Mouse (Mus musculus) cerebellum, adult 8-10 months (tissue): Measurements from ENCODE around the gene Mapk13.
A peak's percentile ranks its signal among the peaks of the same experiment; 100 is the strongest.

Experiments
- DNase-seq: peaks from one replicate; pipeline ENCODE4 v3.0.0; 2022

The Mapk13 gene

DNA sequence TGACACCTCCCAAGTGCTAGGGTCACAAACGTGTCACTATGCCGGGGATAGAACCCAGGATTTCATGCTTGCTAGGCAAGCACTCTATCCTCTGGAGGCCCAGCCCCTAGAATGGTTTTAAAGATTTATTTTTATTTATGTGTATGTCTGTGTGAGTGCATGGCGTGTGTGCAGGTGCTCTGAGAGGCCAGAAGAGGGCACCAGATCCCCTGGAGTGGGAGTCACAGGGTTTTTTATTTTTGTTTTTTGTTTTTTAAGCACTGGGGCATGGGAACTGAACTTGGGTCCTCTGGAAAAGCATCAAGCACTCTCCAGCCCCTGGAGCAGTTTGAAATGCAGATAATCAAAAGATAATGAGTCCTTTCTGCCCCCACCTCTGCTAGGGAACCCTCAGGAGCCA lies 7.7 kb downstream of the Mapk13 start:
- DNase-seq = no peak

DNA sequence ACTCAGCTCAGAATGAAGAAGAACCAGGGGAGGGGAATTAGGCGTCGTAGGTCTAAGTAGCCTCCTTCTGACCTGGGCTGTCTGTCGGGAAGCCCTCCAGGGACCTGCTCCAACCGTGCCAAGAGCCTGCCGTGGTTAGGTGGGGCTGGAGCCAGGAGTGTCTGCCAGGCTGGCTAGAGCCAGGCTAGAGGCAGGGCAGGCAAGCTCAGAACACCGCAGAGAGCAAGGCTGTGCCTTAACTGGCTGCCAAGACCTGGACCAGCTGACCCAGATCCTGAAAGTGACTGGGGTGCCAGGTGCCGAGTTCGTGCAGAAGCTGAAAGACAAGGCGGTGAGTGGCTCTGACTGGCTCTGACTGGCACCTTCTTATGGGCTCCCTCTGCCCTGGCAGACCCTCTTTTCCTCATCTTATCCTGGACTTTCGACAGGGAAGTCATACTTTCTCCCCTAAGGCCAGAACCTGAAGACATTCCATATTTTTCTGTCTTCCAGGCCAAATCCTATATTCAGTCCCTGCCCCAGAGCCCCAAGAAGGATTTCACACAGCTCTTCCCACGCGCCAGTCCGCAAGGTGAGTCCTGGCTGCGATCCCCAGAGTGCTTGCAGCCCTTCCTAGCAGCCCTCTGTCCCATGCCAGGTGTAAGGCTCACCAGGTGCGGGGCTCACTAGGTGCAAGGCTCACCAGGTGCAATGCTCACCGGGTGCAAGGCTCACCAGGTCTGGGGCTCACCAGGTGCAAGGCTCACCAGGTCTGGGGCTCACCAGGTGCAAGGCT lies 8.3 kb downstream of the Mapk13 start:
- DNase-seq = peak; percentile 94

DNA sequence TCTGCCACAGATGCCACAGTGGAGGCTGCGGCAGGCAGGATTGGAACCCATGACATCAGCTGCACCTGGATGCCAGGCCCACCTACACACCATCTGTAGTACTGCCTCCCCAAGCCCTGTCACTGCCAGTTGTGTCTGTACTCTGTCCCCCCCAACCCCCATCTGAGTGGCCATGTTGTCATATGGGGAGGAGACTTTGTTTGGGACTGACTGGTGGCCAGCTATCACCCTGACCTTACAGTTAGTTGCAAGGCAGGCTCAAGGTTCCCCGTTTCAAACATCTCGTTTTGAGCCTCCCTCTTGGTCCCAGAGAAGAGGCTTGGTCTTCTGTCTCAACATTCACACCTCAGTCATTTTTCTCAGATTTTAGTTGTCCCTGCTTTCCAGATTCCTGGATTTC lies 10.6 kb downstream of the Mapk13 start:
- no peak for DNase-seq

DNA sequence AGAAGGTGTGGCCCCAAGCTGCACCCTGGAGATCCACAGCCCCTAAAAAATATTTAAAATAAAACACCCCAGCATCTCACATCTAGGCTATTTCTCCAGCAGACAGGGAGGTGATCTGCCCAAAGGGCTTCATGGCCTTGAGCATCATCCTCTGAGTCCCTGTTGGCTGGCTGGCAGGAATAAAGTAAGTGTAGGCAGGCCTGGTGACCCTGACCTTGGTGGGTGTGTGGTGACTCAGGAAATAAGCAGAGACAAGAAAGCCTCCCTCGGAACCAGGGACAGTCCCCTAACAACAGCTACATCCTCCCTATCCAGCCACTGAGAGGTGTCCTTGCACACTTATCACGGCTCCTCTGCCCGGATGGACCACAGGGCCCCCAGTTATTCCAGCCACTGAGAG lies 11.7 kb downstream of the Mapk13 start:
- DNase-seq = no peak

DNA sequence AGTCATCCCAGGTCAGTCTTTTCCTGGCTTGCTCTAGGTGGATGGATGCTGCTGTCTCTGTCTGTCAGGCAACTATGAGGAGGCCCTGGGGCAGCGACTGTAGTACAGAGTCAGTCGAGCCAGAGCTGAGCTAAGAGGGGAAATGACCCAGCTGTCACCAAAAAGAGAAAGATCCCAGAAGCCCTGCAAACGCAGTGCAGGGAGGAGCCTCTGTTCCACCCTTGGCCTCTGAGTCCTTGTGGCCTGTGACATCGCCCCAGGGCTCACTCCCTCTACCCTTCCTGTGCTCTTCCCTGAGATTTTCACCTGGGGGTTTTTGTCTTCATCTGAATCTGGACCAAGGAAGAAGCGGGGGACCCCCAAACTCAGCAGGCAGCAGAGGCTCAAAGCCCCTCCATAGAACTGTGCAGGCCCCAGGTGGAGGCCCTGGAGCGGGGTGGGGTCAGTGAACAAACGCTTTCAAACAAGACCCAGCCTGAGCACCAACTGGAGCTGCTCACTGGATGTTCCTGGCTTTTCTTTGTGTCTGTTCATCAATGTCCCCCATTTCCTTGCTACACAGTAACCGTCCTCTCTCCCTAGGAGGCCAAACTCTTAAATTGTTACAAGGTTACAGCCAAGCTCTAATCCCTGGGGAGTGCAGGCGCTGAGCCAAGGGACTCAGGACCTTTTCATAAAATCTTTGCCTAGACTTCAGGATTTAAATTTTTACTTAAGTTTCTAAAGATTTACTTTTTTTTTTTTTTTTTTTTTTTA lies 12.4 kb downstream of the Mapk13 start:
- DNase-seq = no peak

DNA sequence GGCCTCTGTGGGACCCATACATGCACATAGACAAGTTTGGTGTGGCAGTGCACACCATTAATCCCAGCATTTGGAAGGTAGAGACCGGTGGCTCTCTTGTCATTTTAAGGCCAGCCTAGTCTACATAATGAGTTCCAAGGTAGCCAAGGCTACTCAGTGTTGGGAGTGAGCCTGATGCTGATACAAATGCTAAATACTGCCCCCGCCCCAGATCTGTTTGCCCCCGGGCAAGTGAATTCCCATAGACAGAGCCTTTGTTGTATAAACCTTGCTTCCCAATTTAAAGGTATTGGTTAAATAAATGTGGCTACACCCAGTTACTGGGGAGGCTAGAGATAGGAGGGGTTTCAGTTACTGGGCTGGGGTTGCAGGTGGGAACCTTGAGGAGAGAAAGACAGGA lies 15.9 kb downstream of the Mapk13 start:
- DNase-seq = no peak

DNA sequence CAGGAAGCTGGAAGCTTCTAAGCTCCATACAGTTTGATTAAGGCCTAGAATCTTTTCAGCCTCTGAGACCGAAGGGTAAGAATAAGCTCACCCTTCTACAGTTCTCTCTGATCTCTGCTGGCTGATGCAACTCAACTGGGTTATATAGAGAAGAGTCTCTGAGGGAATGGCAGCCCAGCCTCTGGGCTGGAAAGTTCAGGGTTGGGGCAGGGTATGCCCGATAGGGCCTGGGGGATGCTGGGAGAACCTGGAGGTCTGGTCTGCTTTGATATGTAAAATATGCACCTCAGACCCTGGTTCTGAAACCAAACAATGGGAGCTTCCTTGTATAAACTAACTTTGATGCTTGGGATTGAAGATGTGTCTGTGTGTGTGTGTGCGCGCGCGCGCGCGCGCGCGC lies 18.4 kb downstream of the Mapk13 start:
- no peak for DNase-seq

DNA sequence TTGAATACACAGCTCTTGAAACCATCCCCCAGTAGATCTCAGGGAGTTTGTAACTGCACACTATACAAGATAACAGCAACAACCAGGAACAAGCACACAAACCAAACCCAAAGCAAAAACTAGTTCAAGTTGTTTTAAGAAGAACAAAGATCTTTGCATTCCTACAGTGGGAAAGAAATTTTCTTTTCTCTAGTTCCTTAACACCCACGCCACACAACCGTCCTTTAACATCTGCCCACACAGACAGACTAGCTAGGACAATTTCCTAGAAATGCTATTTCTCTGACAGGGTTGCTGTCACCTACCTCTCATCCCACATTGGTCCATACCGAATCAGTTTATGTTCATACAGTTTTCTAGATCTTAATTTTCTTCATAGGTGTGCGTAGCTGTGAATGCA lies 27.9 kb downstream of the Mapk13 start:
- DNase-seq = no peak

DNA sequence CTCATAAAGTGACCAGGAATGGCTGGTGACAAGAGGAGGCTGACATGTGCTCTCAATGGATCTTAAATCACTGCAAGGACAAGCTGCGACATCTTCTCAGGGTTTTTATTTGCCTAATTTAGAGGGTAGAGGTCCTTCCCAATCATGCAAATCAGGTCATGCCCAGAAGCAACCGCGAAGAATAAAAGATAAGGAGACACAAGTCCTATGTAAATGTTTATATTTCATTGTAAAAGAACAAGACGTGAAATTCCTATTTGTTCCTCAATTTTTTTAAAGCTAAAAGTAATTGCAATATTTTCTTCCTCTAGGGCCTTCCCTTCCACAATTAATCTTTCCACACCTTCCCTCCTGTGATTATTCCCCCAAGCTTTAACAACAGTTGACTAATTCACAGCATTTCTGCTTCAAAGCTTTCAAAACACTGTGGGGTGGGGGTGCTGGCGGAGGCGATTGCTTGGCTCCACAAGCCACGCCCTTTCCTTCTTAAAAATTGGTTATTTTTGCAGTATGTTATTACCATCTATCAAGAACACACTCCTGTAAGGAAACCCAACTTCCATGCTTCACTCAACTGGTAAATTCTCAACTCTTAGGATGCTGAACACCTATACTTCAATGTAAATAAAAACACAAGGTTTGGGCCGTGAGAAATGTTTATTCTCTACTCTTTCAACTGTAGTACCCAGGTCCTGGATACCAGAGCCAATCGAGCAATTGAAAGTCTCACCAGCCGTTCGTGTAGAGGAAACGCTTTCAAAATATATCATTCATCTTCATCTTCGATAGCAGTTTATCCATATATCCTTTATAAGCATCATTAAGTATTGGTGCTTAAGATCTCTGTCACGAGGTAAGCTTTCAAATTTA lies 30.4 kb downstream of the Mapk13 start:
- DNase-seq = no peak

DNA sequence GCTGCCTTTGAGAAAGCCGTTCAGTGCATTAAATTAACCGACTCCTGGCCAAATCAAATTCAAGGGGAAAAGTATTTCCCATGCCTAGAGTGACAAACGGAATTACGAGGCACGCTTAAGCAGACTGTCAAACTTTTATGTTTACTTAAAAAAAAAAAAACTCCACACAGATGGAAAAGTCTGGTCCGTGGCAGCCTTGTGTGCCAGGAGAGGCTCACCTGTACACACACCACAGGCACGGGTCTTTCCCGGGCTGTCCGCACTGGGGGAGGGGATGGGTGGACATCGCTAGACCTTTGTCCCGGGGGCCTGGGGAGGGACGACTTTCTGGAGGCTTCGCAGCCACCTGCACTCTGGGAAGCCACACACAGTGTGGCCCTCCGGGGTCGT lies 31.2 kb downstream of the Mapk13 start:
- no peak for DNase-seq

DNA sequence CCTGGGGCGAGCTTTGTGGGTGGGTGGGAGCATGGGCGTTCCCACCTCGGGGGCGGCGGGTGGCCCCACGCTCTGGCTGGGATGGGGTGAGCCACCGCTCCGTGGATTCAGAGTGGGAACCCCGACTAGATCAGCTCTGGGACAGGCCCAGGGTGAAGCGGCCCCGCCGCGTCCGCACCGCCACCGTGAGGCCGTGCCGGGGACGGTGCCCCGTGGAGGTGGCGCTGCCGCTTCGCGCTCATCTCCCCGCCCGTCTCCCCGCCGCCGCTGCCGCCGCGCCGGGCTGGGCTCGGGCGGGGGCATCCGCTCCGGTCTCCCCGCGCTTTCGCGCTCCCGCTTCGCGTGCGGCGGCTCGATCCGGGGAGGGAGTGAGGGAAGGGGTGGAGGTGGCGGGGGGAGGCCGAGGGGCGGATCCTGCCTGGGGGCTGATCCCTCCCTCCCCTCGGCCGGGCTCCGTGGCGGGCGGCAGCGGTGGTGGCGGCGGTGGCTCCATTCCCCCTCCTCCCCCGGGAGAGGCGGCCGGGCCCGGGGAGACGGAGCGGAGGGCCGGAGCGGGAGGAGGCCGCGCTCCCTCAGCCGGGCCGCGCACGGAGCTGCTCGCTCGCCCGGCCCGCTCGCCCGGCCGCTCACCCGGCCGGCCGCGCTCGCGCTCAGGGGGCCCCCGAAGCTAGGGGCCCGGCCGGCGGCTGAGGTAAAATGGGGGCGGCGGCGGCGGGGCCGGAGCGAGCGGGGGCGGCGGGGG lies 31.7 kb downstream of the Mapk13 start, which contains the start of gene Brpf3:
Gene Brpf3 (plus strand): TSS at position 420 of the 742 bp plus-strand sequence.
- peak; percentile 79 for DNase-seq

DNA sequence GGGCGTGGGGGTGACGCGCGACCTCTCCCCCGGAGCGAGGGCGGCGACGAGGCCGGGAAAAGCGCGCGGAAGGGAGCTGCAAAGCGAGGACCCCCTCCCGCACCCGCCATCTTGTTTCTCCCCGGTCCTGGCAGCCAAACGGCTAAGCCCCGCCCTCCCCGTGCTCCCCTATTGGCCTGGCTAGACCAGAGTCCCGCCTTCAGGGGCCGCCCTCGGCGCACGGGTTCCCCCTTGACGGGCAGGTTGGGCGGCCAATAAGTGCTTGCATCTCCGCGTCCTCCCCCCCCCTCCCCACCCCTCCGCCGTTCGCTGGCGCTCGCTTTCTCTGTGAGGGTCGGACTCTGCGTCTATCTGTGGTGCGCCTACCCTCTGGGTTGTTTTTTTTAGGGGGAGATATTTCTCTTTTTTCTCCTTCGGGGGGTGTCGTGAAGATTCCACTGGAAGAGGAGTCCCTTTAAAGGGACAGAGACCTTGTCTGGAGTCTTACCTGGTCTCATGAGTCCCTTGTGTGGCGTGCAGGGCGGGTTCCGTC lies 32.4 kb downstream of the Mapk13 start:
- peak; percentile 99 for DNase-seq

DNA sequence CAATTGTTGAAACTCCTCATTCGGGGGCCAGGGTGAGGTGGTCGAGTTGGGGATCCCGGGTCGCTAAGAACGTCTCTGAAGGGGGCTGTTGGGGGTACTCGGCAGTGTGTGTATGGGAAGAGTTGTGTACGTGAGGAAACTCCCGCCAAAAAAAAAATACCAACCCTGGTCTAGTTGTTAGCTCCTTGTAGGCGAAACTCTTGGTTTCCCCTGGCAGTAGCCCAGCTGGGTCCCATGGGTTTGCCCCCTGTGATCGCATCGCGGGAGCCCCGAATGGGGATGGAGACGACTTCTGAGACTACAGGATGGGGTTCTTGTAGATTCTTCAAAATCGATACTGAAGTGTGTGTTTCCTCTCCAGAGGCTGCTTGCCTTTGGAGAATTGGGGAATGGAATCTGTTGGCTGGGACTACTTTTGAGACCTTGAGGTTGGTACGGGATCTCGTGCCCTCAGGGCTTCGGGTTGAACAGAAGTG lies 32.9 kb downstream of the Mapk13 start:
- no peak for DNase-seq

DNA sequence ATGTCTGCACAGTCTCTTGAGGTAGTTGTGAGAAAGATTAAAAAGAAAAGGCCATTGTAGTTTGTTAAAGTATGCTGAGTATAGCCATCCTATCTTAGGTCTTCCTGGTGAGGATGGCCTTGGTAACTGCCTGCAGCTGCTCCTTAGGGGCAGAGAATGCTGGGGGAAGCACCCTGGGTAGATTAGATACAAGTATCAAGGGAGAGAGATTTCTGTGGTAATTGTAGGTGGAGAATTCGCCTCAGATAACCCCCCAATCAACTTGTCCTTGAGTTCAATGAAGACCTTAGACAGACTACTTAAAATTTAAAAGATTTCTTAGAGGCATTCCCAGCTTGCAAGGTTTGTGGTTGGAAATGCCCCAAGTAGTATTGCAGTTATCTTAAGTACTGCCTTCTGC lies 34.2 kb downstream of the Mapk13 start:
- DNase-seq = no peak

DNA sequence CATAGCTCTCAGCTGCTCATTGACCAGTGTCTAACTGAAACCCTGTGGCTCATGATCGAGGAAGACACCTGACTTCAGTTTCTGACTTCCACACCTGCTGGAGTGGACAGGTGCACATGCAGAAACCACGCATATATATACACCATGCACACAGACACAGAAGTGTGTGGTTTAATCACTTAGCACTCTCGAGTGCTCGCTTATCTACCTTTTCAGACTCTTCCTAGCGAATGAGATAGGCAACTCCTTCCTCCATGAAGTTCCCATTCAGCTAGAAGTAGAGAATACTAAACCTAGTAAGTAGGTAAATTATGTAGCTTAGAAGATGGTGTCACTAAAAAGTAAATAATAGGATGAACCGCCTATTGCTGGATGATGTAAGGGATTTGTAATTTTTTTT lies 35.9 kb downstream of the Mapk13 start:
- no peak for DNase-seq

DNA sequence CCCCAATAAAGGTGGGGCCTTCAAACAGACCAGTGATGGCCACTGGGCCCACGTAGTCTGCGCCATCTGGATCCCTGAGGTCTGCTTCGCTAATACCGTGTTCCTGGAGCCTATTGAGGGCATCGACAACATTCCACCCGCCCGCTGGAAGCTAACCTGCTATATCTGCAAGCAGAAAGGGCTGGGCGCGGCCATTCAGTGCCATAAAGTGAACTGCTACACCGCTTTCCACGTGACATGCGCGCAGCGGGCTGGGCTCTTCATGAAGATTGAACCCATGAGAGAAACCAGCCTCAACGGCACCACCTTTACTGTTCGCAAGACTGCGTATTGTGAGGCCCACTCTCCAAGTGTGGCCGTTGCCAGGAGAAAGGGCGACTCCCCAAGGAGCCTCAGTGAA lies 37.7 kb downstream of the Mapk13 start:
- no peak for DNase-seq

DNA sequence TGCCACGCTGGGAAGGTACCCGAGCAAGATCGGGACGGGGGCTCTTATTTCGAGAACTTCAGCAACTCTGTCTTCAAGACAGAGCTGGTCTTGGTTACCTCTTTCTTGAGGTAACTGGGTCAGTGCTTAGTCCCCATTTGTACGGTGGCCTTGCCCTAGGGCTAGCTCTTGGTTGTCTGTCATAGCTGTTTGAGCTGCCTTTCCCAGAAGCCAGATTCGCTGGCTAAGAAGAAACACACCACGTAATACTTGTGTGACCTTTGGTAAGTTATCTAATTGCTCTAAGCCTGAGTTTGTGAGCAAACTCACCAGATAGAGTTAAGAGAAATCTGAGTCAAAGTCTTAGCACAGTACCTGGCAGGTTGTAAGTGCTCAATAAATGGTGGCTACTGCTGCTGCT lies 39.6 kb downstream of the Mapk13 start:
- no peak for DNase-seq

DNA sequence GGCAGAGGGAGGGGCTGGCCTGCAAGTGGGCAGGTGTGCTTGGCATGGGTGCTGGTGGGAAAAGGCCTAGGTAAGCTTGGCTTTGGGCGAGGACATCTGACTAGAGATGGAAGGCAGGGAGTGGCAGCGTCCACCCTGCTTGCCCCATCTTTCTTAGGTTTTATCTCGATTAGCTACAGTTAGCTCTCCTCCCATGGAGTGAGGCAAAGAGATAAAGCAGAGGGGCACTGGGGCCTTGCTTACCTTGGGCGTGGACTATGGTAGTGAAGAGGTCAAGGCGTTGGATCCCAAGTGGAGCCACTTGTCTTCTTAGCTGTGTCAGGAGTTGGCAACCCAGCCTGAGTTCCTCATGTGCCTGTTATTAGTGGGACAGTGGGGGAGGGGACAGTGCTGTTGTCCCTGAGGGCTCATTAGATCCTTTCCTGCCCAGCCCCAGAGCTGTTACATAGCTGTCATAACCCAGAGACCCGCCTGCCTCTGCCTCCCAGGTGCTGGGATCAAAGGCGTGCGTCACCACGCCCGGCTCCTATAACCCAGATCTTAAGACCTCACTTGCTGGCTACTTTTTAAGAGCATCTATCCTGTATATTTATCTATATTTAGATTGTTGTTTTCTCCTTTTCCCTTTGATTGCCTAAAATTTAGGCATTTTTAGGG lies 40.2 kb downstream of the Mapk13 start:
- DNase-seq = no peak

DNA sequence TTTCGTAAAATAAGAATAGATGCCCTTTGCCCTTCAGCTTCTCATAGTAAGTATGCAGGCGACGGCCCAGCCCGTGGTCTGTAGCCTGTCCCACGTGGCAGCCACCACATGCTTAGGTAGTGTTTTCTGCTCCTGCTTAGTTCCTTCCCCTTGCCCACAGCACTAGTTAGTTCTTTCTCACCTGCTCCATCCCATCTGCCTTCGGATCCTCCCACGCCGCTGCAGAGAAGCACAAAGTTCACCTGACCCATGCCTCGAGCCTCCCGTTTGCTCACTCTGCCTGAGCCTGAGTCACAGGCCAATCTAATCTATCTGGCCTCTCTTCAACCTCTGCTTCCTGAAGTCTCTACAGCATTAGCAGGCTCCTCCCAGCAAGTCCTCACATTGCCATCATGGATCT lies 43.2 kb downstream of the Mapk13 start:
- DNase-seq = no peak

DNA sequence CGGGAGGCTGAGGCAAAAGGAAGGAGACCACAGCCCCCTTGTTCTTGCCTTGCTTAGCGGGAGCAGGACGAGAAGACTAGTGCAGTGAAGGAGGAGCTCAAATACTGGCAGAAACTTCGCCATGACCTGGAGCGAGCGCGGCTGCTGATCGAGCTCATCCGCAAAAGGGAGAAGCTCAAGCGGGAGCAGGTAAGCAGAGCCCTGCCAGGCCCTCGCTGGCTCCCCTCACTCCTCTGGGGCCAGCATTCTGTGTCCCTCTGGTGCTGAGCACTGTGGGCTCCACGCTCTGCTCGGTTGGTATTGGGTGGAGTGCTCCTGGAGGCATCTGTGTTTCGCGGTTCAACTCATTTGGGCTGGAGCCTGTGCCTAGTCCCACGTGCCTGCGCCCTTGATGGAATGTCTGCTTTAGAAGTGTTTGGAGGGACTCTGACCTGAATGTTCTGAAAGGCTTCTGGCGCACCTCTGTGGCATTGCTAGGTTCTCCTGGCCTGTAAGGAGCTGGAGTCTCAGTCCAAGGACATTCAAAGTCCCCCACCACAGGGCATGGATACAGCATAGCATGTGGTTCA lies 45.5 kb downstream of the Mapk13 start:
- no peak for DNase-seq

DNA sequence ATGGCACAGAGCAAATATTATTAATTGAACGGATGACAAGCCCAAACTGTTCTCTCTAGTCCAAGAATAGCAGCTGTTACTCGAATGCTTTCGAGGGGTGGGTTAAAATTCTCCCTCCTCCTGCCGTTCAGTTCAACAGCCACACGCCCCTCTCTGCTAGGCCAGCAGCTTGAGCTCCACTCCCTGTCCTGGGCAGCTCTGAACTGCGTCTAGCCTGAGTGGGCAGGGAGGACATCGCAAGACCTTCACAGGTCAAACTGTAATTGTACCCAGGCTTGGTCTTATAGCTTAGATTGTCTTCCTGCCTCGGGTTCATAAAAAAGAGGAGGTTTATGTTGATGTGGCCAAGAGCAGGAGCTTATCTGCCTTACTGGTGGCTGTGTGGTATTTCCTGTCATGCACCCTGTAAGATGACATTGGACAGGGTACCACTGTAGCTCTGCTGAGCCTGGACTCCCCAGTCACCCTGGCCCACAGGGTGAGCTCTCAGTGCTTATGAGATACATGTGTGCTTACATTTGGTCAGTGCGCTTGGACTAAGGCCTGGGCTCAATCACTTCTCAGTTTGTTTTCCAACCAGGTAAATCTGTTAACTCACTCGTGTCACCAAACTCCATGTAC lies 46.4 kb downstream of the Mapk13 start:
- DNase-seq = no peak
